Mouse (Mus musculus) heart, embryonic 16.5 days (tissue): ENCODE measurements at regions not wholly inside any gene's neighbourhood (a gene's known extent, or its start where the extent isn't known, plus 50 kb on each side); places are given as distances from the start of the nearest gene placed in this dataset.

Experiments
- ATAC-seq: fragments of 200-750 bp; cut with Nextera tagmentation; replicated peaks from 2 replicates; pipeline ENCODE4 v1.8.0; 2017; ENCODE audit warnings: moderate number of reproducible peaks; ENCODE audit not compliant: insufficient read depth, low FRiP score; ENCODE audit errors: extremely low read depth
- H3K27ac ChIP-seq: fragments of 300-500 bp; sonication (generic); 2 replicates; pipeline ENCODE4 v1.5.1; 2014; ENCODE audit warnings: mild to moderate bottlenecking, low read length, control low read depth, moderate library complexity
- H3K27me3 ChIP-seq: fragments of 300-500 bp; sonication (generic); 2 replicates; pipeline ENCODE4 v1.6.1; 2014; ENCODE audit warnings: low read length, mixed read lengths; ENCODE audit not compliant: control insufficient read depth, insufficient read depth
- H3K36me3 ChIP-seq: fragments of 300-500 bp; sonication (generic); 2 replicates; pipeline ENCODE4 v1.6.1; 2014; ENCODE audit not compliant: control insufficient read depth, insufficient read depth
- H3K4me1 ChIP-seq: fragments of 300-500 bp; sonication (generic); 2 replicates; pipeline ENCODE4 v1.6.1; 2014; ENCODE audit warnings: low read length, mixed read lengths; ENCODE audit not compliant: control insufficient read depth, insufficient read depth
- H3K4me2 ChIP-seq: fragments of 300-500 bp; sonication (generic); 2 replicates; pipeline ENCODE4 v1.6.1; 2014; ENCODE audit warnings: low read depth, mild to moderate bottlenecking, control low read depth, low read length
- H3K4me3 ChIP-seq: fragments of 300-500 bp; sonication (generic); 2 replicates; pipeline ENCODE4 v1.5.1; 2014; ENCODE audit warnings: mild to moderate bottlenecking, control low read depth, low read length
- H3K9ac ChIP-seq: fragments of 300-500 bp; sonication (generic); 2 replicates; pipeline ENCODE4 v1.6.1; 2014; ENCODE audit warnings: low read length, control low read depth
- H3K9me3 ChIP-seq: fragments of 300-500 bp; sonication (generic); replicated peaks from 2 replicates; pipeline ENCODE4 v1.6.1; 2016; ENCODE audit warnings: low read length; ENCODE audit not compliant: control insufficient read depth
- WGBS: fragments of 180-500 bp; shearing (Covaris S2); extraction: QIAGEN DNeasy Blood & Tissue Kit; methylation state at CpG from one replicate; pipeline ENCODE4 v1.1.7; 2014; 5-methylcytosine and 5-hydroxymethylcytosine counted together

- Histone ChIP-seq H3K4me1 (no peaks in the 10 kb centered on the region), H3K4me2 (no peak overlapping the region), H3K4me3 (no peak overlapping the region), H3K27me3 (no peaks in the 10 kb centered on the region), H3K9ac (no peak overlapping the region), H3K9me3 (peaks cover 6% of the 10 kb centered on the region; the same call in 1 of the 2 replicates), H3K36me3 (no peaks in the 10 kb centered on the region), H3K27ac (no peak overlapping the region)
- WGBS = 62% methylated on average over 2 of the region's 2 CpGs
- no peak for ATAC-seq
Measured at GRCm38 (mm10) chr13:85035903-85036302, 153.3 kb upstream of the Ccnh start.

- H3K4me1 ChIP-seq = no peaks in the 10 kb centered on the region
- 65% methylated on average over 1 of the region's 1 CpGs for WGBS
- H3K27me3 ChIP-seq = no peaks in the 10 kb centered on the region
- ATAC-seq = no peak
- H3K36me3 ChIP-seq = no peaks in the 10 kb centered on the region
- H3K4me2 ChIP-seq = no peak overlapping the region
- H3K4me3 ChIP-seq = no peak overlapping the region
- no peak overlapping the region for H3K9ac ChIP-seq
- no peak overlapping the region for H3K27ac ChIP-seq
- peaks cover 6% of the 10 kb centered on the region; the same call in 1 of the 2 replicates for H3K9me3 ChIP-seq
Measured at GRCm38 (mm10) chr13:85036830-85037229, 152.4 kb upstream of the Ccnh start.

- no peak for ATAC-seq
- Histone ChIP-seq H3K4me3 (no peak overlapping the region), H3K27ac (no peak overlapping the region), H3K36me3 (no peaks in the 10 kb centered on the region), H3K4me2 (no peak overlapping the region), H3K27me3 (no peaks in the 10 kb centered on the region), H3K4me1 (no peaks in the 10 kb centered on the region), H3K9me3 (no peaks in the 10 kb centered on the region), H3K9ac (no peak overlapping the region)
- 63% methylated on average over 6 of the region's 6 CpGs for WGBS
Measured at GRCm38 (mm10) chr13:85066585-85067550, 122.3 kb upstream of the Ccnh start.

- H3K4me3 ChIP-seq = no peak overlapping the region
- H3K9ac ChIP-seq = no peak overlapping the region
- no peaks in the 10 kb centered on the region for H3K27me3 ChIP-seq
- no peak overlapping the region for H3K4me2 ChIP-seq
- ATAC-seq = no peak
- 68% methylated on average over 5 of the region's 5 CpGs for WGBS
- H3K36me3 ChIP-seq = no peaks in the 10 kb centered on the region
- H3K4me1 ChIP-seq = no peaks in the 10 kb centered on the region
- H3K9me3 ChIP-seq = no peaks in the 10 kb centered on the region
- no peak overlapping the region for H3K27ac ChIP-seq
Measured at GRCm38 (mm10) chr13:85067551-85068283, 121.5 kb upstream of the Ccnh start.

GRCm38 (mm10) chr13:85068403-85068802 lies 120.8 kb upstream of the Ccnh start:
- WGBS = 68% methylated on average over 3 of the region's 3 CpGs
- no peaks in the 10 kb centered on the region for H3K9me3 ChIP-seq
- no peak for ATAC-seq

GRCm38 (mm10) chr13:85083335-85083734 lies 105.9 kb upstream of the Ccnh start:
- ATAC-seq = no peak
- no peak overlapping the region for H3K9ac ChIP-seq
- H3K36me3 ChIP-seq = no peaks in the 10 kb centered on the region
- H3K27me3 ChIP-seq = no peaks in the 10 kb centered on the region
- no peaks in the 10 kb centered on the region for H3K9me3 ChIP-seq
- no peak overlapping the region for H3K27ac ChIP-seq
- H3K4me3 ChIP-seq = no peak overlapping the region
- 75% methylated on average over 5 of the region's 5 CpGs for WGBS
- H3K4me1 ChIP-seq = no peaks in the 10 kb centered on the region
- no peak overlapping the region for H3K4me2 ChIP-seq

More at GRCm38 (mm10) chr13:85068403-85068802, 120.8 kb upstream of the Ccnh start:
- Histone ChIP-seq H3K27ac (no peak overlapping the region), H3K36me3 (no peaks in the 10 kb centered on the region), H3K9ac (no peak overlapping the region), H3K4me3 (no peak overlapping the region), H3K4me1 (no peaks in the 10 kb centered on the region), H3K4me2 (no peak overlapping the region), H3K27me3 (no peaks in the 10 kb centered on the region)

- Histone ChIP-seq H3K4me2 (no peak overlapping the region), H3K9me3 (no peaks in the 10 kb centered on the region), H3K4me3 (no peak overlapping the region), H3K9ac (no peak overlapping the region), H3K27me3 (no peaks in the 10 kb centered on the region), H3K27ac (no peak overlapping the region), H3K4me1 (no peaks in the 10 kb centered on the region), H3K36me3 (no peaks in the 10 kb centered on the region)
- ATAC-seq = no peak
Measured at GRCm38 (mm10) chr13:85083742-85084141, 105.5 kb upstream of the Ccnh start.

GRCm38 (mm10) chr13:85096174-85096573 lies 93.0 kb upstream of the Ccnh start:
- Histone ChIP-seq H3K27ac (no peak overlapping the region), H3K27me3 (no peaks in the 10 kb centered on the region), H3K4me3 (no peak overlapping the region), H3K4me2 (no peak overlapping the region), H3K9ac (no peak overlapping the region), H3K9me3 (peaks cover 8% of the 10 kb centered on the region), H3K36me3 (no peaks in the 10 kb centered on the region), H3K4me1 (no peaks in the 10 kb centered on the region)
- ATAC-seq = no peak
- WGBS = 47% methylated on average over 7 of the region's 7 CpGs

GRCm38 (mm10) chr13:85123309-85123708 lies 65.9 kb upstream of the Ccnh start:
- no peaks in the 10 kb centered on the region for H3K9me3 ChIP-seq
- H3K9ac ChIP-seq = no peak overlapping the region
- WGBS = 83% methylated on average over 2 of the region's 2 CpGs

More at GRCm38 (mm10) chr13:85123309-85123708, 65.9 kb upstream of the Ccnh start:
- H3K27ac ChIP-seq = no peak overlapping the region
- no peaks in the 10 kb centered on the region for H3K4me1 ChIP-seq
- no peaks in the 10 kb centered on the region for H3K36me3 ChIP-seq
- no peak overlapping the region for H3K4me3 ChIP-seq
- no peaks in the 10 kb centered on the region for H3K27me3 ChIP-seq
- no peak for ATAC-seq
- H3K4me2 ChIP-seq = no peak overlapping the region
